ENCODE assay signal across 28 mouse cellular contexts in genomic region chr12:69177526-69177925, GRCm38 (mm10). TPM values are rescaled to one million over a fixed set of nuclear protein-coding genes. Genes with fewer than 3 reads are reported as not detected.
"Had no signal": no experiment of that assay in that cellular context is flagged by ENCODE, and none has a peak within 500 bp of the region (broad histone marks: within the 10 kb centered on the region; RNA-seq: fewer than 3 reads in every experiment).

No protein-coding gene starts in this region.

- H3K27me3 ChIP-seq: heart, embryonic 12.5 days; hindbrain, embryonic 12.5 days; intestine, embryonic 15.5 days; limb, embryonic 13.5 days; limb, embryonic 15.5 days; liver, embryonic 12.5 days had no signal

- H3K4me1 ChIP-seq: heart, embryonic 10.5 days; heart, embryonic 12.5 days; hindbrain, embryonic 10.5 days; hindbrain, embryonic 12.5 days; intestine, embryonic 15.5 days; limb, embryonic 13.5 days; limb, embryonic 15.5 days had no signal

- H3K27ac ChIP-seq: gastrocnemius, adult 2 months; heart, embryonic 10.5 days; hindbrain, embryonic 10.5 days; hindbrain, embryonic 12.5 days; hindbrain, embryonic 14.5 days; intestine, embryonic 15.5 days; kidney, postnatal 0 days; left cerebral cortex, adult 2 months; limb, embryonic 13.5 days; limb, embryonic 15.5 days; liver, embryonic 12.5 days; liver, embryonic 14.5 days had no signal

- H3K4me3 ChIP-seq: gastrocnemius, adult 2 months; heart, embryonic 10.5 days; heart, embryonic 12.5 days; hindbrain, embryonic 10.5 days; hindbrain, embryonic 12.5 days; intestine, embryonic 15.5 days; left cerebral cortex, adult 2 months; limb, embryonic 13.5 days; limb, embryonic 15.5 days; liver, embryonic 12.5 days had no signal

- DNase-seq: gastrocnemius, adult 2 months; gastrocnemius, postnatal 10 days; gastrocnemius, postnatal 25 days; heart, postnatal 10 days; heart, postnatal 4 days; kidney, adult 18-20 months; kidney, adult 8-10 months; kidney, postnatal 14 days; kidney, postnatal 36 days; layer of hippocampus, adult 9-11 months; layer of hippocampus, postnatal 36 days had no signal

RNA-seq across cellular contexts. Expression of gene Lrr1, which starts 8.9 kb away (rescaled TPM):
- total RNA-seq: gastrocnemius, adult 2 months; gastrocnemius, postnatal 25 days; heart, adult 8-10 months; layer of hippocampus, adult 18-20 months; layer of hippocampus, adult 8-10 months; layer of hippocampus, postnatal 36 days; left cerebral cortex, adult 2 months; left cerebral cortex, postnatal 36 days; liver, adult 2 months had no signal
- polyA plus RNA-seq: liver, adult 2 months had no signal
